ENCODE assay signal across 11 mouse cellular contexts in the genomic region with DNA sequence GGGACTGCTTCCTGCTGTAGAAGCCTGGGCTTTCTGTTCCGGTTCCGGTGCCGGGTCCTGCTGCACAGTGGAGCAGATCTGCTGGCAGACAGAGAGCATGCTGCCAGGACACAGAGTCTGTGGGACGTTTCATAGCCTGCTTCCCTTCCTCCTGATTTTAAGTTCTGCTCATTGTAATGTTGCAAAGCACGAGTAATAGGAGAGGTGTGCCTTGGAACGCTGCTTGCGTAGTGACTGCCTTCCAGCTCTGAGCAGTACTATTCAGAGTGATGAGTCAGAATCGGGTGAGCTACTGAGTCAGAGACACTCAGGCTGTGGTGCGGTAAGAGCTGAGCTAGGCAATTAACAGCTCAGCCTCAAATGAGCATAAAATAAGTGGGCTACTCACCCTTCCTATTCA. TPM values are rescaled to one million over a fixed set of nuclear protein-coding genes. Genes with fewer than 3 reads are reported as not detected.
DNase-seq lines count a peak whose midpoint lies in the region; ATAC-seq lines count a peak whose summit lies in the region.
"Had no signal": no experiment of that assay in that cellular context is flagged by ENCODE, and none has a peak within 500 bp of the region (broad histone marks: within the 10 kb centered on the region; RNA-seq: fewer than 3 reads in every experiment).

No protein-coding gene starts in this region.

- 64% methylated on average over 9 of the region's 9 CpGs for WGBS in liver, embryonic 13.5 days (ENCODE audit: insufficient replicate concordance)

- no peaks in the 10 kb centered on the region for H3K4me1 ChIP-seq in liver, embryonic 13.5 days (replicated peaks)

- no peak overlapping the region for H3K4me3 ChIP-seq in liver, embryonic 13.5 days (replicated peaks)
- H3K4me3 ChIP-seq: erythroblast, embryonic 14.5 days; hindbrain, embryonic 12.5 days had no signal

- H3K4me2 ChIP-seq in liver, embryonic 13.5 days = no peak overlapping the region
- H3K4me2 ChIP-seq: hindbrain, embryonic 12.5 days; lung, embryonic 14.5 days had no signal

- no peaks in the 10 kb centered on the region for H3K9me3 ChIP-seq in liver, embryonic 13.5 days (replicated peaks)
- H3K9me3 ChIP-seq: hindbrain, embryonic 12.5 days had no signal

- ATAC-seq in liver, embryonic 13.5 days (ENCODE audit: low read depth) = 0 out of 2 replicates have a peak, but pooled peaks have one; percentile 36
- peak; percentile 29; the same call in 1 of the 2 replicates for ATAC-seq in monocyte, adult 5-6 weeks (replicated peaks; ENCODE audit: insufficient number of reproducible peaks, low FRiP score, low TSS enrichment, poor library complexity, severe bottlenecking)

- peak overlapping the region; percentile 34; the same call in 1 of the 2 replicates for H3K27ac ChIP-seq in liver, embryonic 13.5 days
- H3K27ac ChIP-seq: hindbrain, embryonic 12.5 days had no signal

- no peaks in the 10 kb centered on the region for H3K27me3 ChIP-seq in liver, embryonic 13.5 days
- H3K27me3 ChIP-seq: hindbrain, embryonic 12.5 days had no signal

- H3K36me3 ChIP-seq in liver, embryonic 13.5 days = no peaks in the 10 kb centered on the region
- H3K36me3 ChIP-seq: hindbrain, embryonic 12.5 days had no signal

- H3K9ac ChIP-seq in liver, embryonic 13.5 days = no peak overlapping the region
- H3K9ac ChIP-seq: hindbrain, embryonic 12.5 days; lung, embryonic 14.5 days had no signal

- no peak for DNase-seq in liver, embryonic 13.5 days
- DNase-seq in liver (no peak), R1 (ENCODE audit: low read depth, low spot score) (peak; percentile 32)
- DNase-seq in frontal cortex, postnatal 25 days (ENCODE audit: low spot score in 2 of 2) = peak; percentile 7 to 15
- DNase-seq in B cell, adult 2 months = no peak
- no peak for DNase-seq in spleen, postnatal 10 days (ENCODE audit: low spot score in 2 of 2)
- DNase-seq in thymus, postnatal 25 days = no peak

RNA-seq across cellular contexts. Expression of a gene that starts 26.9 kb away (rescaled TPM):
- polyA plus RNA-seq in liver, embryonic 13.5 days (2015; fragmentation: Nextera tagmentation; extraction: Ambion mirVana) = 3.7 and 4.2 TPM in 2 replicates
- total RNA-seq in monocyte, adult 5-6 weeks (2017) = 12.1 to 15.1 TPM (median 15.0 TPM) in 3 replicates

RNA-seq across cellular contexts. Expression of a gene that starts 56.0 kb away (rescaled TPM):
- polyA plus RNA-seq in liver, embryonic 13.5 days (2015; fragmentation: Nextera tagmentation; extraction: Ambion mirVana) = 34.5 and 47.4 TPM in 2 replicates
- total RNA-seq in monocyte, adult 5-6 weeks (2017) = 2.9 to 7.0 TPM (median 6.5 TPM) in 3 replicates

Comparison
In these comparisons a context has a peak if more than half of its experiments do, and no peak if none do; other contexts are left out.
1. DNase-seq: peak in R1 (single experiment) and frontal cortex, postnatal 25 days (2 of 2); none in liver, embryonic 13.5 days (single experiment), liver (single experiment), B cell, adult 2 months (0 of 2), spleen, postnatal 10 days (0 of 2) and thymus, postnatal 25 days (single experiment).